Mouse (Mus musculus) intestine, embryonic 16.5 days (tissue): Measurements from ENCODE around the gene Klrb1. TPM values are rescaled to one million over a fixed set of nuclear protein-coding genes. Genes with fewer than 3 reads are reported as not detected.
A peak's percentile ranks its signal among the peaks of the same experiment; 100 is the strongest.
"Not testable (repeated sequence)": the region's sequence is repeated elsewhere in the genome, so short reads cannot be mapped to it uniquely, and the experiment has no call there.

ENCODE experiments used
- ATAC-seq: fragments of 200-750 bp; cut with Nextera tagmentation; 2 replicates; pipeline ENCODE4 v1.8.0; 2017; ENCODE audit warnings: moderate TSS enrichment, moderate library complexity
- H3K27ac ChIP-seq: fragments of 300-500 bp; sonication (generic); 2 replicates; pipeline ENCODE4 v1.5.1; 2014; ENCODE audit warnings: mild to moderate bottlenecking, low read length
- H3K27me3 ChIP-seq: fragments of 300-500 bp; sonication (generic); replicated peaks from 2 replicates; pipeline ENCODE4 v1.6.1; 2014; ENCODE audit warnings: low read length, control low read depth, mixed read lengths; ENCODE audit not compliant: control insufficient read depth, insufficient read depth
- H3K36me3 ChIP-seq: fragments of 300-500 bp; sonication (generic); 2 replicates; pipeline ENCODE4 v1.6.1; 2014; ENCODE audit warnings: low read length, control low read depth; ENCODE audit not compliant: control insufficient read depth, insufficient read depth
- H3K4me1 ChIP-seq: fragments of 300-500 bp; sonication (generic); 2 replicates; pipeline ENCODE4 v1.6.1; 2014; ENCODE audit warnings: low read length, control low read depth, mixed read lengths; ENCODE audit not compliant: control insufficient read depth, insufficient read depth
- H3K4me2 ChIP-seq: fragments of 300-500 bp; sonication (generic); 2 replicates; pipeline ENCODE4 v1.6.1; 2014; ENCODE audit warnings: low read depth, low read length, control low read depth
- H3K4me3 ChIP-seq: fragments of 300-500 bp; sonication (generic); 2 replicates; pipeline ENCODE4 v1.5.1; 2014; ENCODE audit warnings: mild to moderate bottlenecking, low read length
- H3K9ac ChIP-seq: fragments of 300-500 bp; sonication (generic); 2 replicates; pipeline ENCODE4 v1.6.1; 2014; ENCODE audit warnings: low read depth, low read length
- H3K9me3 ChIP-seq: fragments of 300-500 bp; sonication (generic); 2 replicates; pipeline ENCODE4 v1.6.1; 2016; ENCODE audit warnings: low read length, control low read depth; ENCODE audit not compliant: control insufficient read depth
- WGBS: fragments of 180-500 bp; shearing (Covaris S2); extraction: QIAGEN DNeasy Blood & Tissue Kit; methylation state at CpG from one replicate; pipeline ENCODE4 v1.1.7; 2014; 5-methylcytosine and 5-hydroxymethylcytosine counted together
- polyA plus RNA-seq: library from polyadenylated mRNA; unstranded; fragments of >200 nt; fragmentation: Nextera tagmentation; extraction: Ambion mirVana; gene quantifications from 2 replicates; pipeline ENCODE4 v1.2.1, GENCODE M21; 2015

Gene Klrb1
- polyA plus RNA-seq: not detected in 2 replicates

- H3K36me3 ChIP-seq: no peaks in the 10 kb centered on the region
- no peaks in the 10 kb centered on the region for H3K9me3 ChIP-seq
- whole genome bisulfite sequencing: 88% methylated on average over 4 of the region's 4 CpGs
- H3K4me3 ChIP-seq: no peak within 1 kb of the TSS
- H3K4me2 ChIP-seq: no peak within 1 kb of the TSS
- H3K4me1 ChIP-seq: no peaks in the 10 kb centered on the region
- H3K27me3 ChIP-seq: no peaks in the 10 kb centered on the region
- no peak for ATAC-seq
- H3K9ac ChIP-seq: no peak within 1 kb of the TSS
- H3K27ac ChIP-seq: no peak within 1 kb of the TSS
These were observed at the start of gene Klrb1 for GRCm38 (mm10) chr6:128722959-128723358. Gene Klrb1 (minus strand): TSS chr6:128723059.

GRCm38 (mm10) chr6:128769481-128770253 lies 46.8 kb upstream of the Klrb1 start:
- H3K4me3 ChIP-seq: no peak overlapping the region
- H3K9me3 ChIP-seq: peaks cover 9% of the 10 kb centered on the region
- H3K4me2 ChIP-seq: no peak overlapping the region
- no peak overlapping the region for H3K9ac ChIP-seq
- H3K36me3 ChIP-seq: no peaks in the 10 kb centered on the region
- peak; percentile 37; the same call in 1 of the 2 replicates for ATAC-seq
- H3K27me3 ChIP-seq: no peaks in the 10 kb centered on the region
- H3K27ac ChIP-seq: peak overlapping the region; percentile 45
- 62% methylated on average over 10 of the region's 10 CpGs for WGBS
- no peaks in the 10 kb centered on the region for H3K4me1 ChIP-seq

- Histone ChIP-seq H3K27ac (no peak overlapping the region), H3K36me3 (no peaks in the 10 kb centered on the region), H3K27me3 (no peaks in the 10 kb centered on the region), H3K4me2 (no peak overlapping the region), H3K9ac (no peak overlapping the region), H3K9me3 (peaks cover 4% of the 10 kb centered on the region), H3K4me1 (no peaks in the 10 kb centered on the region), H3K4me3 (no peak overlapping the region)
- ATAC-seq: no peak
- 77% methylated on average over 4 of the region's 4 CpGs for WGBS
These were observed 45.2 kb upstream of the Klrb1 start for GRCm38 (mm10) chr6:128768047-128768446.

- H3K4me2 ChIP-seq, H3K9me3 ChIP-seq, H3K9ac ChIP-seq, ATAC-seq, H3K27me3 ChIP-seq, H3K36me3 ChIP-seq, H3K27ac ChIP-seq, H3K4me1 ChIP-seq, H3K4me3 ChIP-seq: not testable (repeated sequence)
- 55% methylated on average over 6 of the region's 6 CpGs for WGBS
These were observed 43.8 kb upstream of the Klrb1 start for GRCm38 (mm10) chr6:128766486-128767254.

- Histone ChIP-seq H3K4me1 (no peaks in the 10 kb centered on the region), H3K9me3 (no peaks in the 10 kb centered on the region), H3K27ac (no peak overlapping the region), H3K27me3 (no peaks in the 10 kb centered on the region), H3K4me2 (no peak overlapping the region), H3K36me3 (no peaks in the 10 kb centered on the region), H3K9ac (no peak overlapping the region), H3K4me3 (no peak overlapping the region)
- no peak for ATAC-seq
- WGBS: 67% methylated on average over 1 of the region's 1 CpGs
These were observed 42.4 kb upstream of the Klrb1 start for GRCm38 (mm10) chr6:128765211-128765610.

GRCm38 (mm10) chr6:128764598-128764997 lies 41.7 kb upstream of the Klrb1 start:
- peak overlapping the region; percentile 14 for H3K9ac ChIP-seq
- WGBS: 17% methylated on average over 5 of the region's 5 CpGs
- H3K4me3 ChIP-seq: peak overlapping the region; percentile 34
- ATAC-seq: no peak
- peak overlapping the region; percentile 43 for H3K4me2 ChIP-seq
- no peak overlapping the region for H3K27ac ChIP-seq
- no peaks in the 10 kb centered on the region for H3K9me3 ChIP-seq
- H3K27me3 ChIP-seq: no peaks in the 10 kb centered on the region
- H3K36me3 ChIP-seq: no peaks in the 10 kb centered on the region
- no peaks in the 10 kb centered on the region for H3K4me1 ChIP-seq

- ATAC-seq: peak; percentile 92
- peak overlapping the region; percentile 77 for H3K27ac ChIP-seq
- H3K9me3 ChIP-seq: no peaks in the 10 kb centered on the region
- peak overlapping the region; percentile 73 for H3K9ac ChIP-seq
- no peaks in the 10 kb centered on the region for H3K27me3 ChIP-seq
- H3K4me1 ChIP-seq: no peaks in the 10 kb centered on the region
- H3K4me2 ChIP-seq: peak overlapping the region; percentile 75
- H3K36me3 ChIP-seq: no peaks in the 10 kb centered on the region
- 2% methylated on average over 30 of the region's 30 CpGs for WGBS
- peak overlapping the region; percentile 61 for H3K4me3 ChIP-seq
These were observed 41.1 kb upstream of the Klrb1 start for GRCm38 (mm10) chr6:128763736-128764523.

GRCm38 (mm10) chr6:128762892-128763670 lies 40.2 kb upstream of the Klrb1 start:
- H3K9me3 ChIP-seq, H3K27me3 ChIP-seq, ATAC-seq, H3K27ac ChIP-seq, H3K4me1 ChIP-seq, H3K36me3 ChIP-seq: not testable (repeated sequence)
- WGBS: 76% methylated on average over 9 of the region's 10 CpGs
- H3K4me3 ChIP-seq: peak overlapping the region; percentile 61
- H3K9ac ChIP-seq: peak overlapping the region; percentile 73; the same call in 1 of the 2 replicates
- H3K4me2 ChIP-seq: peak overlapping the region; percentile 75
